Mouse (Mus musculus) midbrain, embryonic 13.5 days (tissue): ENCODE results near the gene Spdye4a. TPM values are rescaled to one million over a fixed set of nuclear protein-coding genes. Genes with fewer than 3 reads are reported as not detected.

ENCODE experiments used
- ATAC-seq: fragments of 200-750 bp; cut with Nextera tagmentation; 2 replicates; pipeline ENCODE4 v1.8.0; 2017; ENCODE audit warnings: mild to moderate bottlenecking, moderate TSS enrichment, moderate library complexity
- H3K27ac ChIP-seq: fragments of 300-500 bp; sonication (generic); 2 replicates; pipeline ENCODE4 v1.5.1; 2015; ENCODE audit warnings: inconsistent platforms, mild to moderate bottlenecking, moderate library complexity
- H3K27me3 ChIP-seq: fragments of 300-500 bp; sonication (generic); 2 replicates; pipeline ENCODE4 v1.6.1; 2015; ENCODE audit warnings: mild to moderate bottlenecking, inconsistent platforms
- H3K36me3 ChIP-seq: fragments of 300-500 bp; sonication (generic); 2 replicates; pipeline ENCODE4 v1.6.1; 2015; ENCODE audit warnings: mild to moderate bottlenecking, inconsistent platforms
- H3K4me1 ChIP-seq: fragments of 300-500 bp; sonication (generic); replicated peaks from 2 replicates; pipeline ENCODE4 v1.6.1; 2015; ENCODE audit warnings: inconsistent platforms
- H3K4me2 ChIP-seq: fragments of 300-500 bp; sonication (generic); replicated peaks from 2 replicates; pipeline ENCODE4 v1.6.1; 2015; ENCODE audit warnings: moderate library complexity, mild to moderate bottlenecking, inconsistent platforms
- H3K4me3 ChIP-seq: fragments of 300-500 bp; sonication (generic); replicated peaks from 2 replicates; pipeline ENCODE4 v1.5.1; 2015; ENCODE audit warnings: mild to moderate bottlenecking, inconsistent platforms
- H3K9ac ChIP-seq: fragments of 300-500 bp; sonication (generic); replicated peaks from 2 replicates; pipeline ENCODE4 v1.6.1; 2015; ENCODE audit warnings: mild to moderate bottlenecking, inconsistent platforms
- H3K9me3 ChIP-seq: fragments of 300-500 bp; sonication (generic); 2 replicates; pipeline ENCODE4 v1.6.1; 2016; ENCODE audit warnings: mild to moderate bottlenecking, inconsistent platforms
- WGBS: fragments of 180-500 bp; shearing (Covaris S2); methylation state at CpG from one replicate; pipeline ENCODE4 v1.1.7; 2015; 5-methylcytosine and 5-hydroxymethylcytosine counted together
- polyA plus RNA-seq: library from polyadenylated mRNA; unstranded; fragments of >200 nt; fragmentation: Nextera tagmentation; extraction: Ambion mirVana; gene quantifications from 2 replicates; pipeline ENCODE4 v1.2.1, GENCODE M21; 2015

The Spdye4a gene
- polyA plus RNA-seq, 1 experiment from 2014 or later: not detected

DNA sequence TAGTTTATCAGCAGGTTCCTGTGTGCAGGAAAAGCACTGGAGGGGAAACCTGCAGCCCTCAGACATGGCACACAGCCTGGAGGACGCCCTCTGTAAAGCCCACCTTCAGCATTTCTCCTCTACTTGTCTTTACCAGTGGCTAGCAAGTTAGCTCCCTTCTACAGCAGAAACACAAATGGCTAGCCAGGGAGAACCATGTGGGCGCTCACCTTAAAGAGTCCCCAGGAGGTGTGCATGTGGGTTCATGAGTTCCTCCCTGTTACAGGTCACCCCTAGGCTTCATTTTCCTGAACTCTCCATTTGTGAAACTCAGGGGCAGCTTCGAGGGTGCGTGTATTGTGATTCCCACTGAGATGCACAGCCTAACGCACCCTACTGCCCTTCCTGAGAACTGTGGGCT lies 29.1 kb upstream of the Spdye4a start:
- H3K36me3 ChIP-seq: peaks cover 96% of the 10 kb centered on the region

DNA sequence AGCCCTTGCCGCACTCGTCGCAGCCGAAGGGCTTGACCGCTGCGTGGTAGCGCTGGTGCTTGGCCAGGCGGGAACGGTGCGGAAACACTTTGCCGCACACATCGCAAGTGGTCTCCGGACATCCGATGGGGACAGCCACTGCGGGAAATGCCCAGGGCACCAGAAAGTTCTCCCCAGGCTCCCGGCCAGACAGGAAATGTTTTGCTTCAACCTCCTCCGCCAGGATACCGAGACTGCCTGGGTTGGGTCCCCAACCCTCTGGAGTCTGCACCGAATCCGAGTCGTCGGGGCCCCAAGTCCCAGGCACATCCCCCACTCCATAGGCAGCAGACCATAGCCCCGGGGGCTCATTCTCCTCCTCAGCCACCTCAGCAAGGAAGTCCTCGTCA lies 28.4 kb upstream of the Spdye4a start:
- WGBS: 19% methylated on average over 24 of the region's 24 CpGs
- Histone ChIP-seq H3K9me3 (no peaks in the 10 kb centered on the region), H3K27me3 (peaks cover 78% of the 10 kb centered on the region), H3K4me3 (0 out of 2 replicates have a peak overlapping the region, but pooled peaks have one; percentile 35), H3K4me2 (no peak overlapping the region), H3K36me3 (peaks cover 90% of the 10 kb centered on the region), H3K9ac (0 out of 2 replicates have a peak overlapping the region, but pooled peaks have one; percentile 39), H3K27ac (no peak overlapping the region), H3K4me1 (peaks cover 24% of the 10 kb centered on the region)
- ATAC-seq: no peak

More for the DNA sequence above, 29.1 kb upstream of the Spdye4a start:
- peaks cover 24% of the 10 kb centered on the region for H3K4me1 ChIP-seq
- WGBS: 81% methylated on average over 5 of the region's 5 CpGs
- no peak overlapping the region for H3K27ac ChIP-seq
- H3K9ac ChIP-seq: no peak overlapping the region
- H3K4me2 ChIP-seq: no peak overlapping the region
- peaks cover 78% of the 10 kb centered on the region for H3K27me3 ChIP-seq
- no peak overlapping the region for H3K4me3 ChIP-seq
- no peak for ATAC-seq
- H3K9me3 ChIP-seq: no peaks in the 10 kb centered on the region

- peak overlapping the region; percentile 39 for H3K9ac ChIP-seq
These were observed 27.9 kb upstream of the Spdye4a start for GRCm38 (mm10) chr5:143254487-143255130.

DNA sequence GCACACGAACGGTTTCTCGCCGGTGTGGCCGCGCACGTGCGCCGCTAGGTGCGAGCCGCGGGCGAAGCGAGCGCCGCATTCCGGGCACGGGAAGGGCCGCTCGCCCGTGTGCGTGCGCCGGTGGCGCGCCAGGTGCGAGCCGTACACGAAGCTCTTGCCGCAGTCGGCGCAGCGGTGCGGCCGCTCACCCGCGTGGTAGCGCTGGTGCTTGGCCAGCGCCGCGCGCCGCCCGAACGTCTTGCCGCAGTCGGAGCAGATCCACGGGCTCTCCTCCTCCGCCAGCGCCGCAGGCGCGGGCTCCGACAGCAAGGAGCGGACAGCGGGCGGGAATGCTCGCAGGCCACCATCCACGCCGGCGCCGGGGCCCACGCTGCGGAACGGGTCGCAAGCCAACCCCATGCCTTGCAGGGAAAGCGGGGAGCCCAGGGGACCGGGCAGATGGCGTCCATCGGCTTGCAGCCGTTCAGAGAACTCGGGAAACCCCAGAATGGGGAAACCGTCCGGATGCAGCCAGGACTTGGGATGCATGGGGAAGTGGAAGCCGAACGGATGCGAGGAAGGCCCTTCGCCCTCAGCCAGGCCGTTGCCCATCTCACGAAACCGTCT lies 27.3 kb upstream of the Spdye4a start:
- H3K4me1 ChIP-seq: peaks cover 24% of the 10 kb centered on the region
- peak overlapping the region; percentile 55 for H3K4me2 ChIP-seq
- peaks cover 77% of the 10 kb centered on the region for H3K27me3 ChIP-seq
- H3K36me3 ChIP-seq: peaks cover 85% of the 10 kb centered on the region
- peak overlapping the region; percentile 35 for H3K4me3 ChIP-seq
- no peak overlapping the region for H3K27ac ChIP-seq
- H3K9ac ChIP-seq: peak overlapping the region; percentile 44
- 0 out of 2 replicates have a peak, but pooled peaks have one; percentile 10 for ATAC-seq
- H3K9me3 ChIP-seq: no peaks in the 10 kb centered on the region
- WGBS: 4% methylated on average over 81 of the region's 81 CpGs

More at GRCm38 (mm10) chr5:143254487-143255130, 27.9 kb upstream of the Spdye4a start:
- Histone ChIP-seq H3K4me3 (peak overlapping the region; percentile 35), H3K4me2 (peak overlapping the region; percentile 55; the same call in 1 of the 2 replicates), H3K36me3 (peaks cover 90% of the 10 kb centered on the region), H3K4me1 (peaks cover 24% of the 10 kb centered on the region), H3K9me3 (no peaks in the 10 kb centered on the region), H3K27me3 (peaks cover 78% of the 10 kb centered on the region), H3K27ac (no peak overlapping the region)
- WGBS: 12% methylated on average over 63 of the region's 66 CpGs
- ATAC-seq: peak; percentile 34

DNA sequence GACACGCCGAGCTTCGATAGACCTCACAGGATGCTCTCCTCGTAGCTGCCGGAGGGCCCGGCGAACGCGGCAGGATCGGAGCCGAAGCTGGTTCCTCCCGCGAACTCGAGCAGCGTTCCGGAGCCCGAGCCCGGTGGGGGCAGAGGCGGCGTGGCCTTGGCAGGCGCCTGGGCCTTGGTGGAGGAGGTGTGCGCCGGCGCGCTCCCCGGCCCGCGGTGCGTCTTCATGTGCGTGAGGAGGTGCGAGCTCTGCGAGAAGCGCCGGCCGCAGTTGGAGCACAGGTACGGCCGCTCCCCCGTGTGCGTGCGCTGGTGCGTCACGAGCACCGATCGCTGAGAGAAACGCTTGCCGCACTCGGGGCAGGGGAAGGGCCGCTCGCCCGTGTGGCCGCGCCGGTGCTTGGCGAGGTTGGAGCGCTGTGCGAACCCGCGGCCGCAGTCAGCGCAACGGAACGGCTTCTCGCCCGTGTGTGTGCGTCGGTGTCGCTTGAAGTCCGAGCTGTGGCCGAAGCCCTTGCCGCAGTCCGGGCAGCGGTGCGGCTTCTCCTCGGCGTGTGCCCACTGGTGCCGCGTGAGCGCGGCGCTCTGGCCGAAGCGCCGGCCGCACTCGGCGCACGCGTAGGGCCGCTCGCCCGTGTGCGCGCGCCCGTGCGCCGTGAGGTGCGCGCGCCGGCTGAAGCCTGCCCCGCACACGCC lies 26.6 kb upstream of the Spdye4a start:
- H3K27me3 ChIP-seq: peaks cover 71% of the 10 kb centered on the region
- H3K4me1 ChIP-seq: peaks cover 24% of the 10 kb centered on the region
- WGBS: 7% methylated on average over 103 of the region's 103 CpGs
- H3K36me3 ChIP-seq: peaks cover 84% of the 10 kb centered on the region
- no peak for ATAC-seq
- H3K9me3 ChIP-seq: no peaks in the 10 kb centered on the region
- H3K9ac ChIP-seq: peak overlapping the region; percentile 44
- H3K4me3 ChIP-seq: peak overlapping the region; percentile 35
- H3K4me2 ChIP-seq: peak overlapping the region; percentile 55
- no peak overlapping the region for H3K27ac ChIP-seq

GRCm38 (mm10) chr5:143252791-143253185 lies 26.1 kb upstream of the Spdye4a start:
- H3K36me3 ChIP-seq: peaks cover 84% of the 10 kb centered on the region
- no peak overlapping the region for H3K27ac ChIP-seq
- H3K4me2 ChIP-seq: no peak overlapping the region; the same call in 1 of the 2 replicates
- H3K9me3 ChIP-seq: no peaks in the 10 kb centered on the region
- H3K27me3 ChIP-seq: peaks cover 65% of the 10 kb centered on the region
- H3K4me1 ChIP-seq: peaks cover 24% of the 10 kb centered on the region
- WGBS: 30% methylated on average over 18 of the region's 18 CpGs
- peak overlapping the region; percentile 35; the same call in 1 of the 2 replicates for H3K4me3 ChIP-seq
- no peak overlapping the region for H3K9ac ChIP-seq
- no peak for ATAC-seq

DNA sequence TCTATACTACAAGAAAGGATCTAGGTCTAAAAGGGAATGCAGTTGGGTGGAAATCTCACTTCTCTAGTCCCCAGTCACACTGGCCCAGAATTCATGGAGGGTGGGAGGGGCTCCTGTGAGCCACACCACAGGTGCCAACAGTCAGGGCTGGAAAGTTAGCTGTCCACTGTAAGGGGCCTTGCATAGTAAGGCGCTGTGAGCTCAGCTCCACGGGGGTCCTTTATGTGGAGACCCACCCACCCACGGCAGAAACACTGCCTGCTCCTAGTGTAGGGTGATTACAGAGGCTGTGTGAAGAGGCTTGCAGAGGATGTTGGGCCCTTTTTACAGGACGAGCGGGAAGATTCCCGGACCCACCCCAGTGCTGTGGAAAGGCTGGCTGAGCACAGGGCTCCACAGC lies 25.3 kb upstream of the Spdye4a start:
- no peak overlapping the region for H3K4me2 ChIP-seq
- no peaks in the 10 kb centered on the region for H3K9me3 ChIP-seq
- peaks cover 58% of the 10 kb centered on the region for H3K27me3 ChIP-seq
- H3K36me3 ChIP-seq: peaks cover 83% of the 10 kb centered on the region
- no peak overlapping the region for H3K9ac ChIP-seq
- ATAC-seq: no peak; the same call in 1 of the 2 replicates
- no peak overlapping the region; the same call in 1 of the 2 replicates for H3K4me3 ChIP-seq
- WGBS: 56% methylated on average over 6 of the region's 6 CpGs
- H3K4me1 ChIP-seq: peaks cover 24% of the 10 kb centered on the region
- no peak overlapping the region for H3K27ac ChIP-seq

DNA sequence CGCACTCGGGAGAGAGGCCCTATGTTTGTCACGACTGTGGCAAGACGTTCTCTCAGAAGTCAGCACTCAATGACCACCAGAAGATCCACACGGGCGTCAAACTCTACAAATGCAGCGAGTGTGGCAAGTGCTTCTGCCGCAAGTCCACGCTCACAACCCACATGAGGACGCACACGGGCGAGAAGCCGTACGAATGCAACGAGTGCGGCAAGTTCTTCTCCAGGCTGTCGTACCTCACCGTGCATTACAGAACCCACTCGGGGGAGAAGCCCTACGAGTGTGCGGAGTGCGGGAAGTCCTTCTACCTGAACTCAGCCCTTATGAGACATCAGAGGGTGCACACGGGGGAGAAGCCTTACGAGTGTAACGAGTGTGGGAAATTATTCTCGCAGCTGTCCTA lies 18.2 kb upstream of the Spdye4a start:
- H3K4me3 ChIP-seq: no peak overlapping the region
- no peak for ATAC-seq
- no peaks in the 10 kb centered on the region for H3K9me3 ChIP-seq
- 97% methylated on average over 26 of the region's 26 CpGs for WGBS
- H3K27me3 ChIP-seq: no peaks in the 10 kb centered on the region
- H3K4me2 ChIP-seq: no peak overlapping the region
- no peak overlapping the region for H3K27ac ChIP-seq
- H3K9ac ChIP-seq: no peak overlapping the region
- H3K36me3 ChIP-seq: peaks cover 93% of the 10 kb centered on the region
- no peaks in the 10 kb centered on the region for H3K4me1 ChIP-seq

- Histone ChIP-seq H3K9me3 (no peaks in the 10 kb centered on the region), H3K36me3 (peaks cover 42% of the 10 kb centered on the region), H3K4me1 (peaks cover 26% of the 10 kb centered on the region), H3K27ac (no peak overlapping the region), H3K9ac (peak overlapping the region; percentile 92), H3K27me3 (no peaks in the 10 kb centered on the region), H3K4me2 (peak overlapping the region; percentile 78), H3K4me3 (peak overlapping the region; percentile 90)
- no peak for ATAC-seq
- 57% methylated on average over 9 of the region's 9 CpGs for WGBS
These were observed 9.3 kb upstream of the Spdye4a start for GRCm38 (mm10) chr5:143236036-143236435.

- under 1% methylated on average over 58 of the region's 58 CpGs for WGBS
- H3K4me3 ChIP-seq: peak within 1 kb of the TSS; percentile 90
- H3K4me2 ChIP-seq: peak within 1 kb of the TSS; percentile 78
- H3K9ac ChIP-seq: peak within 1 kb of the TSS; percentile 92
- H3K27ac ChIP-seq: peak within 1 kb of the TSS; percentile 99
- no peaks in the 10 kb centered on the region for H3K9me3 ChIP-seq
- H3K27me3 ChIP-seq: no peaks in the 10 kb centered on the region
- H3K4me1 ChIP-seq: peaks cover 26% of the 10 kb centered on the region
- ATAC-seq: peak; percentile 98
- peaks cover 33% of the 10 kb centered on the region for H3K36me3 ChIP-seq
These were observed 8.5 kb upstream of the Spdye4a start, which contains the start of gene Zfp12 for GRCm38 (mm10) chr5:143235028-143235693. Gene Zfp12, plus strand, starts transcription at chr5:143235163.

GRCm38 (mm10) chr5:143222287-143222686 lies 4.4 kb downstream of the Spdye4a start:
- no peaks in the 10 kb centered on the region for H3K9me3 ChIP-seq

More at GRCm38 (mm10) chr5:143222287-143222686, 4.4 kb downstream of the Spdye4a start:
- H3K4me2 ChIP-seq: no peak overlapping the region
- no peak for ATAC-seq
- no peaks in the 10 kb centered on the region for H3K4me1 ChIP-seq
- H3K27me3 ChIP-seq: no peaks in the 10 kb centered on the region
- H3K36me3 ChIP-seq: no peaks in the 10 kb centered on the region
- no peak overlapping the region for H3K9ac ChIP-seq
- WGBS: 76% methylated on average over 1 of the region's 1 CpGs
- H3K27ac ChIP-seq: no peak overlapping the region
- H3K4me3 ChIP-seq: no peak overlapping the region
